Mouse (Mus musculus): ENCODE results near the gene Skint8. TPM values are rescaled to one million over a fixed set of nuclear protein-coding genes. Genes with fewer than 3 reads are reported as not detected.

Skint8 gene
- not detected for polyA plus RNA-seq (2014; fragmentation: Illumina TruSeq; extraction: RNeasy Lipid Tissue Mini Kit (QIAGEN cat#74804))

DNA sequence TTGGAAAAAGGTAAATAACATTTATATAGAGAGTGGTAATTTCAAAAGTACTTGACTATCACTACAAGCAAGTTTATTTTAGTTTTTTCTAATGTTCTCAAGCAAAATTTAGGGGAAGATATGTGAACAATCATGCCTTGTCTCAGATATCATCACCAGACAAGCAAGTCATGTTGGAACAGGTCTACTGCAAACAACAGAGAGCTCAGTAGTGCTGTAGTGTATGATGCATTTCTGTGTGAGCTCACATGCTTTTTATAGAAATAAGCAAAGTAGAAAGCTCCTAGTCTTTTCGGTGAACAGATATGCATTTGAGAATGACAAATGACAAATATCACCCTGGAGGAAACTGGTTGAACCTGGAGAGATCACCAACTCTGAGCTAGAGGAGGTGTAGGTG lies at the start of gene Skint8:
TSS of gene Skint8 (plus strand) at position 301 of the 400 bp plus-strand sequence.

DNA sequence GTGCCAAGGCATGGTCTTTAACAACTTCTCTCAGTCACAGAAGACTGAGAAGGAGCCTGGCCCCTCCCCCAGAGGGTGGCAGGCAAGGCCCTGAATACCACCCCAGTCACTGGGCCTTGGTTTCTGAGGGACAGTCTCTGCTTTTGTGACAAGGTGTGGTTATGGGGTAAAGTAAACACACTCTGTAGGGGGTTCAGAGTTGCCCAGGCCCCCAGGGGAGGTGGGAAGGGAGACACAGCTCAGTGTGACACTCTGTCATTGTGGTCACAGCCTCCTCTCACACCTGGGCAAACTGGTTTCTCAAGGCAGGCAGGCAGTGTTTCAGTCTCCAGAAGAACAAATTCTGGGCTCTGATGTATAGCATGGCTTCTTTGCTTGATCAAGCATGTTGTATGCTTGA lies 16.4 kb upstream of the Skint8 start, which contains the start of gene Slc5a9:
TSS of gene Slc5a9 (minus strand) at position 144 of the 400 bp plus-strand sequence.

GRCm38 (mm10) chr4:111972623-111973022 lies 53.4 kb downstream of the Skint8 start, which contains the start of gene Skint7:
Gene Skint7 (plus strand): TSS chr4:111972923.

Other genes with a start within 250 kb of the Skint8 start
- gene Spata6, start 199.4 kb upstream of the Skint8 start, polyA plus RNA-seq (2014; fragmentation: Illumina TruSeq; extraction: RNeasy Lipid Tissue Mini Kit (QIAGEN cat#74804)) = 69.0 TPM
- gene Slc5a9, start 16.5 kb upstream of the Skint8 start, polyA plus RNA-seq (2014; fragmentation: Illumina TruSeq; extraction: RNeasy Lipid Tissue Mini Kit (QIAGEN cat#74804)) = 0.46 TPM
- not detected for gene Skint7, start 53.5 kb downstream of the Skint8 start, polyA plus RNA-seq (2014; fragmentation: Illumina TruSeq; extraction: RNeasy Lipid Tissue Mini Kit (QIAGEN cat#74804))
- gene Skint1, start 86.9 kb downstream of the Skint8 start, polyA plus RNA-seq (2014; fragmentation: Illumina TruSeq; extraction: RNeasy Lipid Tissue Mini Kit (QIAGEN cat#74804)) = not detected
- gene Skint4, start 152.6 kb downstream of the Skint8 start, polyA plus RNA-seq (2014; fragmentation: Illumina TruSeq; extraction: RNeasy Lipid Tissue Mini Kit (QIAGEN cat#74804)) = not detected

Measured in ovary, adult 10 weeks (tissue).